Comparison of ENCODE assay signal across 8 mouse cellular contexts in the genomic region with DNA sequence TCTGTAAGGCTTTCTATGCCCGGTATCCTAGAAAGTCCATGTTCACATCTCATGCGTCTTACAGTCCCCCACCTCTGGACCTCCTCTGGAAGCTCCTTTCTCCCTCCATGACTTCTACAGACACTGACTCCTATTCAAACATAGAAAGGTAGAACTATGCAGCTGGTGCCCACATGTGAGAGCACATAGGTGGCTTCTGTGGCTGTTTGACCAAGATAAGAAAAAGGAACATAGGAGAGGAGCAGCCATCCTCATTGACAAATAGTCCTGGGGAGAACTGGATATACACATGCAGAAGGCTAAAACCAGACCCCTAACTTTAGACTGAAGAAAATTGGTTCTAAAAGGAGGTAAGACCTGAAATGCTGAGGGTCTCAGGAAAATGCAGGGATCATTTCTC.
DNase-seq lines count a peak whose midpoint lies in the region; ATAC-seq and TF ChIP-seq lines count a peak whose summit lies in the region.
"Not testable (repeated sequence)": the region's sequence is repeated elsewhere in the genome, so short reads cannot be mapped to it uniquely, and the experiment has no call there.

No protein-coding gene starts in this region.

- H3K4me1 ChIP-seq in heart, embryonic 11.5 days (ENCODE audit: control insufficient read depth, insufficient read depth, low read length); liver, embryonic 16.5 days (ENCODE audit: control insufficient read depth, low read depth, low read length); stomach, embryonic 15.5 days: not testable (repeated sequence)
- peaks cover 11% of the 10 kb centered on the region; the same call in 1 of the 2 replicates for H3K4me1 ChIP-seq in liver, embryonic 12.5 days
- H3K4me1 ChIP-seq in liver, embryonic 14.5 days (replicated peaks; ENCODE audit: control insufficient read depth in 2 of 2, insufficient read depth in 2 of 2, low read length in 1 of 2): peaks cover 5 to 13% of the 10 kb centered on the region in 2 experiments

- H3K9me3 ChIP-seq in heart, embryonic 11.5 days (replicated peaks; ENCODE audit: control insufficient read depth, low read length); liver, embryonic 12.5 days (replicated peaks); liver, embryonic 14.5 days (ENCODE audit: control insufficient read depth, low read length); liver, embryonic 16.5 days (replicated peaks; ENCODE audit: control insufficient read depth, low read length); stomach, embryonic 15.5 days: not testable (repeated sequence)

- H3K36me3 ChIP-seq in heart, embryonic 11.5 days (ENCODE audit: control insufficient read depth, insufficient read depth, low read length); liver, embryonic 12.5 days; liver, embryonic 14.5 days (replicated peaks; ENCODE audit: control insufficient read depth, insufficient read depth, low read depth); liver, embryonic 16.5 days (ENCODE audit: control insufficient read depth, insufficient read depth); stomach, embryonic 15.5 days: not testable (repeated sequence)

- TF ChIP-seq EP300 in liver, embryonic 14.5 days (IDR thresholded peaks at IDR 0.05; ENCODE audit: low read depth): peak; percentile 52; the same call in 1 of the 2 replicates

- H3K4me2 ChIP-seq in heart, embryonic 11.5 days; liver, embryonic 16.5 days (ENCODE audit: low read depth, low read length); stomach, embryonic 15.5 days: not testable (repeated sequence)
- H3K4me2 ChIP-seq in liver, embryonic 12.5 days: peak overlapping the region; percentile 37
- peak overlapping the region; percentile 37 for H3K4me2 ChIP-seq in liver, embryonic 14.5 days (ENCODE audit: low read depth)

- not testable (repeated sequence) for H3K27me3 ChIP-seq in heart, embryonic 11.5 days (ENCODE audit: control insufficient read depth, insufficient read depth, low read length); liver, embryonic 12.5 days (replicated peaks); liver, embryonic 14.5 days (ENCODE audit: control insufficient read depth, insufficient read depth, low read length); liver, embryonic 16.5 days (ENCODE audit: control insufficient read depth, insufficient read depth, low read depth, low read length); stomach, embryonic 15.5 days (replicated peaks)

- ATAC-seq in erythroblast, adult 5-6 weeks (replicated peaks; ENCODE audit: low FRiP score, poor library complexity, severe bottlenecking): peak; percentile 59; the same call in 1 of the 2 replicates
- 0 out of 2 replicates have a peak, but pooled peaks have one; percentile 42 for ATAC-seq in heart, embryonic 11.5 days (replicated peaks; ENCODE audit: insufficient number of reproducible peaks, low FRiP score, low TSS enrichment)
- peak; percentile 77 for ATAC-seq in liver, embryonic 12.5 days
- peak; percentile 79 for ATAC-seq in liver, embryonic 14.5 days (ENCODE audit: insufficient read depth)
- ATAC-seq in liver, embryonic 16.5 days (ENCODE audit: low read depth): peak; percentile 82
- ATAC-seq in megakaryocyte progenitor cell, adult 5-6 weeks (replicated peaks; ENCODE audit: poor library complexity): 0 out of 2 replicates have a peak, but pooled peaks have one; percentile 35
- peak; percentile 53; the same call in 1 of the 2 replicates for ATAC-seq in stomach, embryonic 15.5 days (ENCODE audit: insufficient read depth, low FRiP score, low read depth)

- peak; percentile 11 for DNase-seq in MEL-GATA-1-ER (ENCODE audit: extremely low read depth, low read depth)
- DNase-seq in liver, embryonic 14.5 days (ENCODE audit: low read depth in 3 of 3, low spot score in 3 of 3): peak; percentile 25 to 41 (median 32)

- not testable (repeated sequence) for H3K9ac ChIP-seq in heart, embryonic 11.5 days (ENCODE audit: low read depth, low read length); liver, embryonic 12.5 days; liver, embryonic 14.5 days (replicated peaks); liver, embryonic 16.5 days (ENCODE audit: low read depth, low read length); stomach, embryonic 15.5 days

- H3K4me3 ChIP-seq in heart, embryonic 11.5 days (ENCODE audit: low read depth, low read length); liver, embryonic 12.5 days; liver, embryonic 14.5 days (ENCODE audit: insufficient read depth in 1 of 2, low read depth in 2 of 2, low read length in 2 of 2); liver, embryonic 16.5 days (ENCODE audit: low read depth, low read length); stomach, embryonic 15.5 days (replicated peaks): not testable (repeated sequence)

- not testable (repeated sequence) for H3K27ac ChIP-seq in heart, embryonic 11.5 days (ENCODE audit: low read depth, low read length); stomach, embryonic 15.5 days
- H3K27ac ChIP-seq in liver, embryonic 12.5 days: peak overlapping the region; percentile 77
- peak overlapping the region; percentile 66 for H3K27ac ChIP-seq in liver, embryonic 14.5 days
- H3K27ac ChIP-seq in liver, embryonic 16.5 days (ENCODE audit: low read length): peak overlapping the region; percentile 60

- not testable (repeated sequence) for TF ChIP-seq CTCF in liver, embryonic 14.5 days (IDR thresholded peaks at IDR 0.05; ENCODE audit: low read depth)

- 93% methylated on average over 2 of the region's 2 CpGs for WGBS in heart, embryonic 11.5 days (ENCODE audit: insufficient replicate concordance)
- 76% methylated on average over 2 of the region's 2 CpGs for WGBS in liver, embryonic 12.5 days (ENCODE audit: insufficient replicate concordance)
- WGBS in liver, embryonic 14.5 days (ENCODE audit: insufficient replicate concordance): 78% methylated on average over 2 of the region's 2 CpGs
- WGBS in liver, embryonic 16.5 days (ENCODE audit: insufficient replicate concordance): 62% methylated on average over 2 of the region's 2 CpGs
- WGBS in stomach, embryonic 15.5 days: 88% methylated on average over 2 of the region's 2 CpGs
